In genomic region chr4:135960717-135961116, GRCm38 (mm10) we compare ENCODE assay signal across 8 mouse cellular contexts. TPM values are rescaled to one million over a fixed set of nuclear protein-coding genes. Genes with fewer than 3 reads are reported as not detected.
DNase-seq lines count a peak whose midpoint lies in the region; TF ChIP-seq lines count a peak whose summit lies in the region.
"Had no signal": no experiment of that assay in that cellular context is flagged by ENCODE, and none has a peak within 500 bp of the region (broad histone marks: within the 10 kb centered on the region; RNA-seq: fewer than 3 reads in every experiment).

No protein-coding gene starts in this region.

- no peak overlapping the region for H3ac ChIP-seq in C2C12 (ENCODE audit: control insufficient read depth, insufficient read length, low read depth)

- no peak overlapping the region for H3K27ac ChIP-seq in small intestine, adult 2 months (ENCODE audit: insufficient read depth, low read depth, low read length)
- H3K27ac ChIP-seq: limb, embryonic 13.5 days had no signal

- 34% methylated on average over 5 of the region's 5 CpGs for WGBS in small intestine, adult 2 months

- H3K27me3 ChIP-seq in C2C12 (ENCODE audit: control insufficient read depth, insufficient read depth, insufficient read length) = no peaks in the 10 kb centered on the region
- no peaks in the 10 kb centered on the region for H3K27me3 ChIP-seq in small intestine, adult 2 months (ENCODE audit: control insufficient read depth, insufficient read depth, low read length)
- H3K27me3 ChIP-seq: limb, embryonic 13.5 days had no signal

- H3K4me1 ChIP-seq in small intestine, adult 2 months (ENCODE audit: control insufficient read depth, insufficient read depth, insufficient read length, low read length) = peaks cover 18% of the 10 kb centered on the region

- peak; percentile 86 for DNase-seq in 416B (ENCODE audit: low read depth)
- peak; percentile 84 for DNase-seq in brain, embryonic 14.5 days (ENCODE audit: low read depth)
- DNase-seq in forelimb bud, embryonic 11.5 days (ENCODE audit: low read depth, low spot score) = peak; percentile 83
- peak; percentile 84 to 95 for DNase-seq in kidney, postnatal 36 days
- DNase-seq in lung, postnatal 14 days = peak; percentile 89

- peaks cover 2% of the 10 kb centered on the region for H3K36me3 ChIP-seq in C2C12 (ENCODE audit: control insufficient read depth, insufficient read depth)
- H3K36me3 ChIP-seq in small intestine, adult 2 months (ENCODE audit: control insufficient read depth, insufficient read depth, low read length) = peaks cover 26% of the 10 kb centered on the region

- no peak overlapping the region for H3K4me3 ChIP-seq in C2C12 (ENCODE audit: insufficient read depth, poor library complexity, severe bottlenecking)
- no peak overlapping the region for H3K4me3 ChIP-seq in small intestine, adult 2 months (ENCODE audit: low read depth, low read length)
- H3K4me3 ChIP-seq: limb, embryonic 13.5 days had no signal

- no peak for TF ChIP-seq POLR2A in brain, embryonic 14.5 days (IDR thresholded peaks at IDR 0.05; ENCODE audit: borderline replicate concordance, extremely low read depth, insufficient read depth, insufficient read length, poor library complexity, severe bottlenecking)
- 0 out of 2 replicates have a peak, but pooled peaks have one; percentile 8 for TF ChIP-seq POLR2A in small intestine, adult 2 months (IDR thresholded peaks at IDR 0.05; ENCODE audit: low read depth, low read length)

- peak; percentile 82 for TF ChIP-seq CTCF in C2C12 (IDR thresholded peaks at IDR 0.05; ENCODE audit: control insufficient read depth, insufficient read depth, insufficient read length)
- peak; percentile 82; the same call in 1 of the 2 replicates for TF ChIP-seq CTCF in brain, embryonic 14.5 days (IDR thresholded peaks at IDR 0.05; ENCODE audit: borderline replicate concordance, extremely low read depth, insufficient read depth, insufficient read length)
- TF ChIP-seq CTCF in small intestine, adult 2 months (IDR thresholded peaks at IDR 0.05; ENCODE audit: extremely low read depth, insufficient read length, insufficient replicate concordance, low read depth, low read length) = peak; percentile 82; the same call in 1 of the 2 replicates

- H3K79me2 ChIP-seq in C2C12 (ENCODE audit: control insufficient read depth, insufficient read depth) = no peaks in the 10 kb centered on the region

- no peaks in the 10 kb centered on the region for H3K79me3 ChIP-seq in C2C12 (ENCODE audit: low read depth)

TF ChIP-seq in C2C12, 6 proteins besides CTCF, POLR2A, EP300 and RAD21:
- TF ChIP-seq MYOD1 (IDR thresholded peaks at IDR 0.05; ENCODE audit: control insufficient read depth, insufficient read length, low read depth) (no peak), CEBPB (IDR thresholded peaks at IDR 0.05; ENCODE audit: low read depth) (no peak)

RNA-seq across cellular contexts. Expression of gene Gale, which starts 2.8 kb away (rescaled TPM):
- polyA plus RNA-seq in C2C12 (2012; fragmentation: generic; extraction: Trizol) = 50.7 TPM
- polyA plus RNA-seq in brain, embryonic 14.5 days (2012; rRNA removed) = 36.3 and 52.0 TPM in 2 replicates
- 116 and 163 TPM in 2 replicates for polyA plus RNA-seq in small intestine, adult 2 months (2012; rRNA removed)

RNA-seq across cellular contexts. Expression of gene Lypla2, which starts 11.7 kb away (rescaled TPM):
- 70.1 TPM for polyA plus RNA-seq in C2C12 (2012; fragmentation: generic; extraction: Trizol)
- polyA plus RNA-seq in brain, embryonic 14.5 days (2012; rRNA removed) = 167 and 198 TPM in 2 replicates
- polyA plus RNA-seq in small intestine, adult 2 months (2012; rRNA removed) = 79.6 and 166 TPM in 2 replicates

RNA-seq across cellular contexts. Expression of gene Hmgcl, which starts 14.5 kb away (rescaled TPM):
- polyA plus RNA-seq in C2C12 (2012; fragmentation: generic; extraction: Trizol) = 24.3 TPM
- polyA plus RNA-seq in brain, embryonic 14.5 days (2012; rRNA removed) = 43.5 and 49.8 TPM in 2 replicates
- 50.3 and 76.6 TPM in 2 replicates for polyA plus RNA-seq in small intestine, adult 2 months (2012; rRNA removed)

RNA-seq across cellular contexts. Expression of gene Pithd1, which starts 26.3 kb away (rescaled TPM):
- polyA plus RNA-seq in C2C12 (2012; fragmentation: generic; extraction: Trizol) = 45.1 TPM
- polyA plus RNA-seq in brain, embryonic 14.5 days (2012; rRNA removed) = 50.8 and 57.8 TPM in 2 replicates
- 32.2 and 60.0 TPM in 2 replicates for polyA plus RNA-seq in small intestine, adult 2 months (2012; rRNA removed)

RNA-seq across cellular contexts. Expression of gene Fuca1, which starts 40.2 kb away (rescaled TPM):
- polyA plus RNA-seq in C2C12 (2012; fragmentation: generic; extraction: Trizol) = 26.8 TPM
- 41.7 and 43.1 TPM in 2 replicates for polyA plus RNA-seq in brain, embryonic 14.5 days (2012; rRNA removed)
- 62.8 and 108 TPM in 2 replicates for polyA plus RNA-seq in small intestine, adult 2 months (2012; rRNA removed)
